Mouse (Mus musculus): ENCODE measurements around the gene Hsf5. TPM values are rescaled to one million over a fixed set of nuclear protein-coding genes. Genes with fewer than 3 reads are reported as not detected.

Gene Hsf5
- polyA plus RNA-seq, 1 experiment from 2014 or later = 0.11 TPM

GRCm38 (mm10) chr11:87578249-87578962 lies 38.6 kb upstream of the Hsf5 start:
- Histone ChIP-seq H3K9me3 (replicated peaks; ENCODE audit: control insufficient read depth, low read length) (no peaks in the 10 kb centered on the region), H3K4me3 (ENCODE audit: low read depth, low read length) (peak overlapping the region; percentile 49), H3K36me3 (ENCODE audit: control insufficient read depth, insufficient read depth, low read length) (no peaks in the 10 kb centered on the region), H3K27me3 (ENCODE audit: control insufficient read depth, insufficient read depth, low read length) (0 out of 2 replicates have a peak, but pooled peaks cover 2% of the 10 kb centered on the region), H3K27ac (ENCODE audit: low read depth, low read length) (peak overlapping the region; percentile 41; the same call in 1 of the 2 replicates), H3K9ac (ENCODE audit: low read depth, low read length) (peak overlapping the region; percentile 70), H3K4me1 (ENCODE audit: control insufficient read depth, insufficient read depth, low read length) (peaks cover 31% of the 10 kb centered on the region), H3K4me2 (peak overlapping the region; percentile 76)
- WGBS (ENCODE audit: insufficient replicate concordance) = under 1% methylated on average over 40 of the region's 40 CpGs
- ATAC-seq (replicated peaks; ENCODE audit: insufficient number of reproducible peaks, low FRiP score, low TSS enrichment) = peak; percentile 73

GRCm38 (mm10) chr11:87578963-87579601 lies 37.9 kb upstream of the Hsf5 start:
- no peaks in the 10 kb centered on the region for H3K36me3 ChIP-seq (ENCODE audit: control insufficient read depth, insufficient read depth, low read length)
- peaks cover 31% of the 10 kb centered on the region for H3K4me1 ChIP-seq (ENCODE audit: control insufficient read depth, insufficient read depth, low read length)
- ATAC-seq (replicated peaks; ENCODE audit: insufficient number of reproducible peaks, low FRiP score, low TSS enrichment) = 0 out of 2 replicates have a peak, but pooled peaks have one; percentile 18
- no peaks in the 10 kb centered on the region for H3K9me3 ChIP-seq (replicated peaks; ENCODE audit: control insufficient read depth, low read length)
- peak overlapping the region; percentile 70; the same call in 1 of the 2 replicates for H3K9ac ChIP-seq (ENCODE audit: low read depth, low read length)
- 16% methylated on average over 10 of the region's 10 CpGs for WGBS (ENCODE audit: insufficient replicate concordance)
- H3K27ac ChIP-seq (ENCODE audit: low read depth, low read length) = peak overlapping the region; percentile 42; the same call in 1 of the 2 replicates
- peak overlapping the region; percentile 76 for H3K4me2 ChIP-seq
- peak overlapping the region; percentile 49 for H3K4me3 ChIP-seq (ENCODE audit: low read depth, low read length)
- 0 out of 2 replicates have a peak, but pooled peaks cover 2% of the 10 kb centered on the region for H3K27me3 ChIP-seq (ENCODE audit: control insufficient read depth, insufficient read depth, low read length)

- H3K4me2 ChIP-seq = no peak overlapping the region
- no peaks in the 10 kb centered on the region for H3K9me3 ChIP-seq (replicated peaks; ENCODE audit: control insufficient read depth, low read length)
- H3K9ac ChIP-seq (ENCODE audit: low read depth, low read length) = no peak overlapping the region
- ATAC-seq (replicated peaks; ENCODE audit: insufficient number of reproducible peaks, low FRiP score, low TSS enrichment) = no peak
- H3K36me3 ChIP-seq (ENCODE audit: control insufficient read depth, insufficient read depth, low read length) = no peaks in the 10 kb centered on the region
- peaks cover 30% of the 10 kb centered on the region for H3K4me1 ChIP-seq (ENCODE audit: control insufficient read depth, insufficient read depth, low read length)
- H3K4me3 ChIP-seq (ENCODE audit: low read depth, low read length) = no peak overlapping the region
- peak overlapping the region; percentile 42; the same call in 1 of the 2 replicates for H3K27ac ChIP-seq (ENCODE audit: low read depth, low read length)
- 0 out of 2 replicates have a peak, but pooled peaks cover 2% of the 10 kb centered on the region for H3K27me3 ChIP-seq (ENCODE audit: control insufficient read depth, insufficient read depth, low read length)
- 32% methylated on average over 1 of the region's 1 CpGs for WGBS (ENCODE audit: insufficient replicate concordance)
Observed at GRCm38 (mm10) chr11:87579713-87580112, 37.3 kb upstream of the Hsf5 start.

- Histone ChIP-seq H3K4me1 (ENCODE audit: control insufficient read depth, insufficient read depth, low read length) (peaks cover 23% of the 10 kb centered on the region), H3K9me3 (replicated peaks; ENCODE audit: control insufficient read depth, low read length) (no peaks in the 10 kb centered on the region), H3K27me3 (ENCODE audit: control insufficient read depth, insufficient read depth, low read length) (0 out of 2 replicates have a peak, but pooled peaks cover 2% of the 10 kb centered on the region), H3K27ac (ENCODE audit: low read depth, low read length) (no peak overlapping the region), H3K4me2 (peak overlapping the region; percentile 8; the same call in 1 of the 2 replicates), H3K4me3 (ENCODE audit: low read depth, low read length) (no peak overlapping the region), H3K9ac (ENCODE audit: low read depth, low read length) (no peak overlapping the region), H3K36me3 (ENCODE audit: control insufficient read depth, insufficient read depth, low read length) (no peaks in the 10 kb centered on the region)
- no peak for ATAC-seq (replicated peaks; ENCODE audit: insufficient number of reproducible peaks, low FRiP score, low TSS enrichment)
- WGBS (ENCODE audit: insufficient replicate concordance) = 53% methylated on average over 10 of the region's 10 CpGs
Observed at GRCm38 (mm10) chr11:87580543-87581085, 36.4 kb upstream of the Hsf5 start.

- H3K4me1 ChIP-seq (ENCODE audit: control insufficient read depth, insufficient read depth, low read length) = peaks cover 23% of the 10 kb centered on the region
- no peak overlapping the region for H3K4me3 ChIP-seq (ENCODE audit: low read depth, low read length)
- H3K27ac ChIP-seq (ENCODE audit: low read depth, low read length) = no peak overlapping the region
- H3K36me3 ChIP-seq (ENCODE audit: control insufficient read depth, insufficient read depth, low read length) = no peaks in the 10 kb centered on the region
- H3K9ac ChIP-seq (ENCODE audit: low read depth, low read length) = no peak overlapping the region
- no peak overlapping the region for H3K4me2 ChIP-seq
- no peak for ATAC-seq (replicated peaks; ENCODE audit: insufficient number of reproducible peaks, low FRiP score, low TSS enrichment)
- H3K9me3 ChIP-seq (replicated peaks; ENCODE audit: control insufficient read depth, low read length) = no peaks in the 10 kb centered on the region
- 78% methylated on average over 12 of the region's 12 CpGs for WGBS (ENCODE audit: insufficient replicate concordance)
- 0 out of 2 replicates have a peak, but pooled peaks cover 2% of the 10 kb centered on the region for H3K27me3 ChIP-seq (ENCODE audit: control insufficient read depth, insufficient read depth, low read length)
Observed at GRCm38 (mm10) chr11:87581161-87581865, 35.7 kb upstream of the Hsf5 start.

- H3K36me3 ChIP-seq (ENCODE audit: control insufficient read depth, insufficient read depth, low read length) = no peaks in the 10 kb centered on the region
- H3K4me1 ChIP-seq (ENCODE audit: control insufficient read depth, insufficient read depth, low read length) = peaks cover 21% of the 10 kb centered on the region
- WGBS (ENCODE audit: insufficient replicate concordance) = 75% methylated on average over 8 of the region's 8 CpGs
- no peak for ATAC-seq (replicated peaks; ENCODE audit: insufficient number of reproducible peaks, low FRiP score, low TSS enrichment)
- no peak overlapping the region for H3K4me3 ChIP-seq (ENCODE audit: low read depth, low read length)
- H3K9ac ChIP-seq (ENCODE audit: low read depth, low read length) = no peak overlapping the region
- no peaks in the 10 kb centered on the region for H3K9me3 ChIP-seq (replicated peaks; ENCODE audit: control insufficient read depth, low read length)
- H3K4me2 ChIP-seq = no peak overlapping the region
- H3K27ac ChIP-seq (ENCODE audit: low read depth, low read length) = no peak overlapping the region
- 0 out of 2 replicates have a peak, but pooled peaks cover 2% of the 10 kb centered on the region for H3K27me3 ChIP-seq (ENCODE audit: control insufficient read depth, insufficient read depth, low read length)
Observed at GRCm38 (mm10) chr11:87581933-87582710, 34.8 kb upstream of the Hsf5 start.

- no peaks in the 10 kb centered on the region for H3K9me3 ChIP-seq (replicated peaks; ENCODE audit: control insufficient read depth, low read length)
- H3K4me3 ChIP-seq (ENCODE audit: low read depth, low read length) = no peak overlapping the region
- peaks cover 14% of the 10 kb centered on the region for H3K4me1 ChIP-seq (ENCODE audit: control insufficient read depth, insufficient read depth, low read length)
- H3K27me3 ChIP-seq (ENCODE audit: control insufficient read depth, insufficient read depth, low read length) = 0 out of 2 replicates have a peak, but pooled peaks cover 2% of the 10 kb centered on the region
- no peak overlapping the region for H3K9ac ChIP-seq (ENCODE audit: low read depth, low read length)
- no peak overlapping the region for H3K27ac ChIP-seq (ENCODE audit: low read depth, low read length)
- no peak overlapping the region for H3K4me2 ChIP-seq
- no peaks in the 10 kb centered on the region for H3K36me3 ChIP-seq (ENCODE audit: control insufficient read depth, insufficient read depth, low read length)
- no peak for ATAC-seq (replicated peaks; ENCODE audit: insufficient number of reproducible peaks, low FRiP score, low TSS enrichment)
- WGBS (ENCODE audit: insufficient replicate concordance) = 79% methylated on average over 6 of the region's 6 CpGs
Observed at GRCm38 (mm10) chr11:87583291-87584034, 33.5 kb upstream of the Hsf5 start.
